Mouse (Mus musculus) CD4-positive, CD25-positive, alpha-beta regulatory T cell, adult 4 months (primary cell): ENCODE results near the gene Lurap1. TPM values are rescaled to one million over a fixed set of nuclear protein-coding genes. Genes with fewer than 3 reads are reported as not detected.

Source experiments
- ATAC-seq: one replicate; pipeline ENCODE4 v1.8.0; 2017
- polyA plus RNA-seq, 2 experiments: library from polyadenylated mRNA; unstranded; fragments of 100-300 nt; shearing (Covaris generic); gene quantifications; one replicate each; pipeline ENCODE4 v1.2.1; 2017

Gene Lurap1
- under 1 TPM; 0.39 to 0.61 TPM for polyA plus RNA-seq

- ATAC-seq = no peak
Measured at GRCm38 (mm10) chr4:116151238-116151637, at the start of gene Lurap1. Gene Lurap1 (minus strand): TSS chr4:116151338.

GRCm38 (mm10) chr4:116198422-116198821 is 47.3 kb upstream of the Lurap1 start:
- ATAC-seq = no peak

- no peak for ATAC-seq
Measured at GRCm38 (mm10) chr4:116193583-116194383, 42.6 kb upstream of the Lurap1 start.

GRCm38 (mm10) chr4:116192286-116192835 is 41.2 kb upstream of the Lurap1 start:
- no peak for ATAC-seq

- ATAC-seq = no peak
Measured at GRCm38 (mm10) chr4:116185083-116185482, 33.9 kb upstream of the Lurap1 start.

GRCm38 (mm10) chr4:116182745-116183144 is 31.6 kb upstream of the Lurap1 start:
- no peak for ATAC-seq

- no peak for ATAC-seq
Measured at GRCm38 (mm10) chr4:116182079-116182478, 30.9 kb upstream of the Lurap1 start.

- no peak for ATAC-seq
Measured at GRCm38 (mm10) chr4:116177140-116177539, 26.0 kb upstream of the Lurap1 start.

GRCm38 (mm10) chr4:116176543-116176988 is 25.4 kb upstream of the Lurap1 start:
- ATAC-seq = peak; percentile 20

- ATAC-seq = no peak
Measured at GRCm38 (mm10) chr4:116175711-116176542, 24.8 kb upstream of the Lurap1 start.

GRCm38 (mm10) chr4:116175136-116175535 is 24.0 kb upstream of the Lurap1 start:
- ATAC-seq = no peak

GRCm38 (mm10) chr4:116174466-116175116 is 23.5 kb upstream of the Lurap1 start:
- no peak for ATAC-seq

- ATAC-seq = no peak
Measured at GRCm38 (mm10) chr4:116173752-116174151, 22.6 kb upstream of the Lurap1 start.

- no peak for ATAC-seq
Measured at GRCm38 (mm10) chr4:116173072-116173471, 21.9 kb upstream of the Lurap1 start, which contains the start of the genes 1700042G07Rik and Gm49337. Gene 1700042G07Rik (plus strand): TSS chr4:116173372. Gene Gm49337 (plus strand): TSS chr4:116173384.

GRCm38 (mm10) chr4:116169353-116169672 is 18.2 kb upstream of the Lurap1 start:
- ATAC-seq = no peak

GRCm38 (mm10) chr4:116168617-116169352 is 17.6 kb upstream of the Lurap1 start:
- ATAC-seq = peak; percentile 84

- no peak for ATAC-seq
Measured at GRCm38 (mm10) chr4:116167404-116167803, 16.3 kb upstream of the Lurap1 start, which contains the start of gene Tspan1. Gene Tspan1 (minus strand): TSS chr4:116167601.

- ATAC-seq = no peak
Measured at GRCm38 (mm10) chr4:116165708-116166407, 14.7 kb upstream of the Lurap1 start.

GRCm38 (mm10) chr4:116164759-116165554 is 13.8 kb upstream of the Lurap1 start:
- ATAC-seq = no peak

GRCm38 (mm10) chr4:116162142-116162541 is 11.0 kb upstream of the Lurap1 start:
- no peak for ATAC-seq
